Mouse (Mus musculus): ENCODE measurements around the gene Sptbn1. TPM values are rescaled to one million over a fixed set of nuclear protein-coding genes. Genes with fewer than 3 reads are reported as not detected.

The Sptbn1 gene
- total RNA-seq (2021), result 100 to 1,000 TPM; 509 to 527 TPM
- long read RNA-seq, experiment 1, full-length matches to known transcripts, result 8 of 131 reads
- long read RNA-seq, experiment 1, partial matches to known transcripts, result 85 of 131 reads
- long read RNA-seq, experiment 1, other reads (novel, unspliced or antisense), result 38 of 131 reads
- long read RNA-seq, experiment 2, full-length matches to known transcripts, result 8 of 101 reads
- long read RNA-seq, experiment 2, partial matches to known transcripts, result 74 of 101 reads
- long read RNA-seq, experiment 2, other reads (novel, unspliced or antisense), result 19 of 101 reads

DNA sequence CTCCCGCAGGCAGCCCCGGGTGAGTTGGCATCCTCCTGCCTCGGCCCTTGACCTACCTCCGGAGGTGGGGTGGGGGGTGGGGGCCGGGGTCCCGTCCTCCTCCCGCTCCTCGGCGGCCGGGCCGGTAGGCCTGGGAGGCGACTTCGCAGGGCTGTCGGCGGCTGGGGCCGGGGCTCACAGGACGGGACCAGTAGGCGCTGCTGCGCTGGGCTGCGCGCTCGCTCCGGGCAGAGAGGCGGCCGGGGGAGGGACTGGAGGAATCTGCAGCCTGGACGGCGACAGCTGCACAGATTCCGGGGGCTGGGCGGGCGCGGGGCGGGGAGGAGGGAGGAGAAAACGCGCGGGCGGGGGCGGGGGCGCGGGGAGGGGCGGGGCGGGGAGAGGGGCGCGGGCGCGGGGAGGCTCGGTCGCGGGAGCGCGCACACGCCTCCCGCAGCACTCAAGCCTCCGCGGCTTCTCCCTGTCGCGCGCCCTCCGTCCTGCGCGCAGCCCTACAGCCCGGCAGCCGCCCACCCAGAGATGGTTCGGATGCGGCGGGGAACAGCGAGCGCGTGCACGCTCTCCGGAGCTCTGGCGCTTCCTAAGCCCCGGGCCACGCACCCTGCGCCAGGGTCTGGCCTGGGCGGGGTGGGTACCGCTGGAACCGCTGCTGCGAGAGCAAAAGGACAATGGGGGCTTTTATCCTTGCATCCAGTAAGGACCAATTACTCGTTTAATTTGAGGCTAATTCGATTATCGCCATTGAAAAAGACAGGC lies at the start of gene Sptbn1:
Gene Sptbn1, minus strand, starts transcription at position 284 of the 756 bp plus-strand sequence.
- peak; percentile 91 to 93 for DNase-seq
- intact Hi-C loops (cut with DNase I), result loop anchor here (1.0 to 5.0 kb wide), 6 partner anchors 23 to 387 kb away; partner anchors contain the start of gene 4930505A04Rik

DNA sequence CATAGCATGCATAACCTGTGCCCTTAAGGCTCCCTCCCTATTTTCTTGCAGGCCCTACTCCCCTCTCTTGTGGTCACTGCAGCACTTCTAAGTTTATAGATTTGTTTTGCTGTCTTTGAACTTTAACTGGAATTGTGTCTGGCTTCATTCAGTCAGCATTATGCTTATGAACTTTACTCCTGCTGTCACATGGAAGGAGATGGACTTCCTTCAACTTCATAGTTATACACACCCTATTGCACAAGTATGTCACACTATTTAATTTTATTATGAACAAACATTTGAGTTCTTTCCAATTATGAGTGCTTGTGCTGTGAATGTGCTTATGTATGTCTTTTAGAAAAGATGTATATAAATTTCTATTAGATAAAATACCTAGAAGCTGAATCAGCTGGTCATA lies 26.3 kb upstream of the Sptbn1 start:
- DNase-seq, result no peak
- intact Hi-C loops (cut with DNase I), result no loop called here

DNA sequence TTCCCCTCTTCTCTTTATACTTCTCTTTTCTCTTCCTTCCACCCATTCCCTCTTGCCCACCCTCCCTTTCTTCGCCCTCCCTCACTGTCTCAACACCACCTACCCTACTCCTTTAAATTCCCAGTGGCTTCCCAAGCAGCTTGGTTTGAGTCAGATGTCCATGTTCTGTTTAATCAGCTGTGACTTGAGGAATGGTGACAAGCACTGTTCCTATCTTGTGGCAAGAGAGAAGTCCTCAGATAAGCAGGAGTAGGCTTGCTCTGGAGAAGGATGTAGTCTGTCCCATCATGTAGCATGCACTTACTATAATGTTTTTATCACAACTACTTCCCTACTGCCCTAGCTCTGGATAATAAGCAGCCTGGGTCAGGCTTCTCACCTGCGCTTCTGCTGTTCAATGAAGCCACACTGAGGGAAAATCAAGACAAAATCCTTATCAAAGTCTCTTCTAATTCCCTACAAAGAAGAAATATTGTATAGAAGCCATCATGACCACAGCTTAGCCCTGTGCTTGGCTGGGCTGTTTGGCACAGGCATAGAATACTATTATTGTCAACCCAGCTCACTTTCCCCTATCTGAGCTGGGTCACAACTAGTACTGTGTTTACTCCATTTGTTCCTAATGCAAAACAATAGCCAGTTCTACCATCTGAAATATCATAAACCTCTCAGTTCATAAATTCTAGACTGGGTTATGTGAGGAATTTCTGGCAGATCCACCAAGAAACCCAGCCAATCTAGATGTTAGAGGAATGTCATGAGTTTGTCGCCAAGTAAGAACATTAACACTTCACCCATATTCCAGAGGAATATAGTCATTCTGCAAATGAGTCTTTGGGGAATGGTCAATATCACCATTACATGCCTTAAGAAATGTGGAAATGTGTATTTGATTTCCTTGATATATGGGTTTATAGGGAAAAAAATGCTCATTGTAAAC lies 24.5 kb upstream of the Sptbn1 start:
- intact Hi-C loops (cut with DNase I), result no loop called here
- peak in 1 of 2 experiments; percentile 19 for DNase-seq

DNA sequence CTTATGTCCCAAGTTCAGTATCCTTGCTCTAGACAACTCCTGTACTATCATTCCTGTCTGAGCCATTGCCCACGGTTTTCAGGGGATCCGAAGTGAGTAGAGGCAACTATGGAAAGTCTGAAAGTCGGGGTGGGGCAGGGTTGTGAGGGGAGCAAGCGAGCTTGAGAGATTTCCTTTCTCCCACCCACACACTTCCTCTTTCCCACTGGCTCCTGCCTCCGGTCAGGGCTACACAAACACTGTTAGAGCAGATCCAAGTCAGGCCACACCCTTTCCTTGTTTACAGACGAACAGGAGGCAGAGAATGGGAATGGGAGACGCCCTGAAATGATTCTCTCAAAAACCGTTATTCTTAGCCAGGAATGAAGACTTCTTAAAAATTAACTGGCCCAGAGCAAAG lies 23.2 kb upstream of the Sptbn1 start:
- intact Hi-C loops (cut with DNase I), result loop anchor here (1.0 to 2.0 kb wide), 2 partner anchors 24 to 74 kb away; no protein-coding TSS in a partner anchor
- DNase-seq, result peak; percentile 69 to 71

DNA sequence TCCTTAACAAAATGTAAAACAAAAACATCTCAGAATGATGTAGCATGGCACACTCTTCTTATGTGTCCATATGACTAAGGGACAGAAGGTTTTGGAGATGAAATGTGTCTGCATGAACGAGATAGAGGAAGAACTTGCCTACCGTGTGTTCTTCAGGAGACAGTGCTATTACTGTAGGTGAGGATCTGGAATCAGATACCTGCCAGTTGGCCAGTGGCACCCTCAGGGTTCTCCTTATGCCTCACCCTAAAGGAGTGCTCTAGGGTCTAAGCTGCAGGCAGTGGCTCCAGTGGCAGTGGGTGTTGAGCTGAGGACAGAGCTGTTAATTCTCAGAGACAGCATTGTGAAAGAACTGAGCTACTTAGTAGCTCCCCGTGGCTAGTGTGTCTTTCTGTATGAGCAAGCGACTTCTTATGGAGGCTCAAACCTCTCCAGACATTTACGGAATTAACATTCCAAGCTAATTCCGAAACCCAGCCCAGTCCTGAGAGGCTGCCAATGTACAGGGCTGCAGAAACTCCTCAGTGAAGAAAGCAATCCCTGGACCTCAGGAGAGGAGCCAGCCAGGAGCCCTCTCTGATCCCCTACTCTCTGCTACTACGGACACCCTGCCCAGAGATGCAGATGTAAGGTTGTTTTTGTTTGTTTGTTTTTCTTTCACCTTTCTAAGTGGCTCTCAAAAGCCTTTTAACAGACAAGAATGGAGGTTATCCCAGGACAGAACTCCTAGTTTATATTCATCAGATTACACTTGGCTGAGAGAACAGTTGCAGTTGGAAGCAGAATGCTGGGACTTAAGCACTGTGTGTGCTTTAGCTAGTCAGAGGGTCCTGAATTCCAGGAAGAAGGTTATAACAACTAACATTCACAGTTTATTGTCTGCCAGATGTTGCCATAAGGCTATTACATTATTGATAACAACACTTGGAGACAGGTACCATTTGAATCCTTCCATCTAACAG lies 21.8 kb upstream of the Sptbn1 start:
- peak; percentile 43 to 50 for DNase-seq
- intact Hi-C loops (cut with DNase I), result loop anchor here (2.0 kb wide), 1 partner anchor 75 kb away; no protein-coding TSS in a partner anchor

DNA sequence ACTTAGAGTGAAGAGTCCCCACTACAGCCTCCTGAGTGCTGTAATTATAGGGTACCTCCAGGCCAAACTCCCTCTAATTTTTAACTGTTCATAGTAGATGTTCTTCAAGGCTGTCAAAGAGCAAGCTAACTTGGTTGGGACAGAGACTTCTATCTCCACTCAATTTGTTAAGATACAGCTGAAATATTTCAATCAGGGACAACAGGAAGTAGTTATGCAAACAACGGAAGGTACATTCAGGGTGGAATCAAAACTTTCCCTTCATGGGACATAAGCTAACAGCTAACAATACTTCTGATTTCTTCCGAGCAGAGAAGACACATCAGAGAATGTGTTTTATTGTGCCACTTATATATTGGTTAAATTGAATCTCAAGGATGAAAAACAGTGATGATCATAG lies 20.1 kb upstream of the Sptbn1 start:
- intact Hi-C loops (cut with DNase I), result no loop called here
- no peak for DNase-seq

DNA sequence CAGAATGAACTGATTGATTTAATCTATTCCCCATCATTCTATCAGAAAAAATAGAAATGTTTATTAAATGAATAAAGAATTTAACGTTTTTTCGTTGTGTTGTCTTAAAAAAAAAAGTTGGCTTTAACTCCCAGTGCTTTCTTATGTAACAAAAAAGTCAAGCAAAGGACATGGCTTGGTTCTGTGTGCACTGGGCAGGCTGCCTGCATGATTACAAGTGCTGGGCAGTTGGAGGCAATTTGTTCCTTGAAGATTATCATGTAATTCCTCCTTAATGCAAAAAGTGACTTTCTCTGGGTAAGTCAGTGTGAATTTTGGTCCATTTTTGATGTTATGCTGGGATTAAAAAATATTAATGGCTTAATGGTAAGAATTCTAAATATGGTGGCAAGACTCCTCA lies 15.7 kb upstream of the Sptbn1 start:
- intact Hi-C loops (cut with DNase I), result no loop called here
- DNase-seq, result peak; percentile 62 to 68

DNA sequence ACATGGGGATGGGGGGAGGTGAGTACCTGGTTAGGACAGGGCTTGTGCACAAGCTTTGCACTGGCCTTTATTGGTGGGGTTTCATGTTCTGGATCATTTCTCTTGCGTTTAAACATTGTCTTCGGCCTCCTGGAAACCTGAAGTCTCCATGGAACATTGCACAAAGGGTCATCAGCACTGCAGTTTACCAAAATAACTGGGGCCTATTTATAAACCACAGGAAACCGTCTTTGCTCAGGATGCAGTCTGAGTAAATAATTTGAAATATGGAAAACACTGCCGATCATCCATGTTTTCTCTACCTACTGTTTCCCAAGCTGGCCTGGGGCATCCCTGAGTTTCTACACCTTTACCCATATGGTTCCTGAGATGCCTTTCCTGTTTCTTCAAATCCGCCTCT lies 13.1 kb upstream of the Sptbn1 start:
- intact Hi-C loops (cut with DNase I), result no loop called here
- DNase-seq, result no peak

DNA sequence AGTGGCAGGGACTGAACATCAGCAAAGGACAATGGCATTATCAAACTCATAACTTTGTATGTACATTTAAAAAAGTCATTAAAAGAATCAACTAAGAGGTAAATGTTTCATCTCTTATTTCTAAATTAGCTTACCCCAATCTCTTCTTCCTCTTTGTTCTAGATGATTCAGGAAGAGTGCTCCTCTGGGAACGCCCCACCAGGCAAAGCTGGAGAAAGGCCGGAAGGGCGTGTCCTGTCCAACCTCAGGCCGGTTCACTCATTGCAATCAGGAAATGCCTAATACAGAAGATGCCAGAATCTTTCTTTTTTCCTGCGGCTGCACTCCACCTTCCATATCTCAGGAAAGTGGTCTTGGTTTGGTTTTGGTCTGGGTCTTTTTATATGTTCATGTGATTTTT lies 11.3 kb upstream of the Sptbn1 start:
- intact Hi-C loops (cut with DNase I), result no loop called here
- DNase-seq, result peak; percentile 65 to 66

DNA sequence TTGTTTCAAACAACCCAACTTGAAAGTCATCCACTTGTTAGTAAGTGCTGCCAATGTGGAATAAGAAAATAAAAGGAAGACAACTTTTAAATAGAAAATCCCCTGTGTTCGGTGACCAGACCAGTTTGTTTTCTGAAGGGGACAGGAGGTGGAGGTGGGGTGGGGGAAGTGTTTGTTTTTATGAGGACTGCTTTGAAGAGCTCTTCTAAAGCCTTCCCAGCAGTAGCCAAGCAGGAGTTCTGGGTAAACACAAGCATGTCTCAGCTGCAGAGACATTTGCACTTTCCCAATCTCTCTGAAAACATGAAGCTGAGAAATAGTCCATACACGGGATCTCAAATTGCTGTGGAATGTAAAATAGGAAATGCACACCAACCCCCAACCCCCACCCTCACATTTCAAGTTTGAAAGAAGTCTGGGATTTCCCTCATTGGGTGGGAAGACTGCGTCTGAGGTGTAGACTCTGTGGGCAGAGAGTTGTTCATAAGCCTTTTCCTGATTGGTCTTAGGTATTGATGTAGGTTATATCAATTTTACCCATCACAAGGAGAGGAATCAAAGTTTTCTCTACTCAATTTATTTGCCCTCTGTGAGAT lies 7.6 kb upstream of the Sptbn1 start:
- no peak for DNase-seq
- intact Hi-C loops (cut with DNase I), result no loop called here

DNA sequence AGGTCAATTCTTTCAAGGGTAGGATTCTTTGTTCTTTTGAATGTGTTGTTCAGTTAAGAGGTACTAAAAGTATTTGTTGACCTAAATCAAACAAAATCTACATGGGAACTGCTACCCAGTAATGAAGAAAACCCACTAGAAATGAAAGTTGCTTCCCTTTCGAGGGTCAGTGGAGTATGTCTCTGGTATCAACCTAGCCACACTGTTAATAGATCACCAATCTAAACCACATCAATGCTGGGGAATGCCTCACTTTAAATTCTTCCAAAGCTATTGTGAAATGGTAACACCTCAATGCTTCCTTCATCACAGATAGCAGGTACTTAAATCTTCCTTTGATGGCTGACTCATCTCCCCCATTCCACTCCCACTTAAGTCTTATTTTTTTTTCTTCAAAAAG lies 1.5 kb upstream of the Sptbn1 start:
- no peak for DNase-seq
- intact Hi-C loops (cut with DNase I), result loop anchor here (2.0 to 5.0 kb wide), 5 partner anchors 95 to 385 kb away; partner anchors contain the start of gene 4930505A04Rik

DNA sequence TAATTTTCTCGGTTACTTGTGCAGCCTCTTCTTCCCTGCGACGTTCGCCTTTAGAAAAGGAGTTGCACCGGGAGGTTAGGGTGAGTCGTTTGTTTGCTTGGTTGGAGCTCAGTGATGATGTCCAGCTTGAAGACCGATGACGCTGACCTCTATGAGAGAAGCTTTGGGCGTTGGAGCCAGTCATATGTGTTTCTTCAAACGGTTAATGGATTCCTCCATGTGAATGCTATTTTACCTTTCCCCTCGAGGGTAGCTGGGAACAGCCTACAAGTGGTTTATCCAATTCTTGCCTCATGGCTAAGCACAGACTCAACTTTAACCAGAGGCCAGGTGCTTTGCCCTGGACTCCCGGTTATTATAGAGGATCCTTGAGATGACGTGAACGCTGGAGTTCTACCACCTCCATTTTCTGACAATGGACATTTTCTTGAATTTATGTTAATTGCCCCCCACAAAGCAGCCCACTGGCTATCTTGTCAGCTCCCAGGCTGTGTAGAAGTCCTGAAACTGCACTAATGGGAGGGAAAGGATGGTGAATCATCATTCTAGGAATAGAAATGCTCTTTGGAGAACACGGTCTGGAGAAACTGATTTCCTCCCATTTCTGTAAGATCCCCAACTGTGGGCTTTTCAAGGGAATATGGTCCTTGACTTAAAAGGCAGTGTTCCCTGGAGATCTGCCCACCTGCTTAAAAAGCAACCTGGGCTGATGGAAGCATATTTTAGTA lies 837 bp upstream of the Sptbn1 start:
- DNase-seq, result no peak
- intact Hi-C loops (cut with DNase I), result loop anchor here (2.0 to 5.0 kb wide), 5 partner anchors 96 to 386 kb away; partner anchors contain the start of gene 4930505A04Rik

DNA sequence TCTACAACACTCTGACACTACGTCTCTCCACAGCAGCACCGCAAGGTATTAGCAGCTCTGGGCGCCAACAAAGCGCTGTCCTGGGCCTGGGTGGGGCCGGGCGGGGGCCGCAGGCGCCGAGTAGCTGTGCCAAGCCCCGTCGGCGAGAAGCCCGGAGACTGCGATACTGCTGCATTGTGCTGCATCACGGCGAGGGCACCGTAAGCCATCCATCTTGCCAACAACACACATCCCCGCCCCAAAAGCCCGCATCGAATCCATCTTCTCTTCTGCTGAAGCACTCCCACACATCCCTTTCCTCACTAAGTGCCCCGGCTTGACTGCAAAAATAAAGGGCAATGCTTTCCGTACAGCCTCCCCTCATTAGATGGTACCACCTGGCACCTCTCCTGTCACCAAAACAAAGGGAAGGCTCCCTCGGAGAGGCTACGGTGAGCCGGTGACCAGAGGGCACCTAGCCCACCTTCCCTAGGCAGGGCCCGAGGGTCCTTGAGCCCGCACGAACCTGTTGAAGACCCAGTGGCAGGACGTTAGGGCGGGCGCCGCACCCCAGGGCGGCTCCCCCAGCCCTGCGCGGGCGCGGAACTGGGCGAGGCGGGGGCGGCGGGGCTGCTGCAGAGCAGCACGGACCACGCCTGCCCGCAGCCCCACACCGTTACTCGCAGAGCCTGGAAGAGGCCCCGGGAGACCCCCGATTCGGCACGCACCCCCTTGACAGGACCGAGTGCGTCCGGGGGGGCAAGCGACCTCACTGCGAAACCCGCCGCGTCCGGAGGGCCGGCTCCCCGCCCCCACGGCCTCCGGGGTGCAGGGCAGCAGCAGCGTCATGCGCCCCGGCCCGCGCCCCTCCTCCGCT lies 711 bp downstream of the Sptbn1 start:
- intact Hi-C loops (cut with DNase I), result loop anchor here (1.0 to 5.0 kb wide), 4 partner anchors 24 to 205 kb away; partner anchors contain the start of gene 4930505A04Rik
- DNase-seq, result peak; percentile 75

DNA sequence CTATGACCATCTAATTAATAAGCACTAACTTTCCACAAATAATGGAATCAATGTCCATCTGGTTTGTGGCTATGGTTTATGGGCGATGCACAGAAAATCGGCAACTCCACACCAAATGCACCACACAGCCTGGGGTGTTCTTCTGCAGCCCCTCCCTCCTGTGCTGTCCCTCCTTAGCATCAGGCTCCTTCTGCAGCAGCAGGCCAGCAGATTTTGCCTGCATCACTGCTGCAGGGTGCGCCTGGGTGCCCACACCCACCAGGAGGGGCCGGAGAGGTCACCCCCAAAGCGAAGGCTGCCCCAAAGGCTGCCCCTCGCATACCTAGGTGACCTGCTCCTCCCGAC lies 1.3 kb downstream of the Sptbn1 start:
- intact Hi-C loops (cut with DNase I), result loop anchor here (1.0 to 5.0 kb wide), 4 partner anchors 25 to 206 kb away; partner anchors contain the start of gene 4930505A04Rik
- DNase-seq, result no peak

DNA sequence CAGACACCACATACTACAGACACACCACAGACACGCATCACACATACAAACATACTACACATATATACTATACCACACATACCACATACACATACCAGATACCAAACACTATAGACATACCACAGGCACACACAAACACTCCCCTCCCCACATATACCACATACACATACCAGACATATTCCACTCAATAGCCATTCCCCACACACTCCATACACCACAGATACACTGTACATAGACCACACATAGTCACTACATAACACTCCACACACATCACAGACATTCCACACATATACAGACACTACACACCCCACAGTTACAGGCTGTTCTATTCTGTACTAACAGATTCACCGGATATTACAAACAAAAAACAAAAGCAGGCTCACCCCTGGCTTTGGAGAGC lies 2.3 kb downstream of the Sptbn1 start:
- intact Hi-C loops (cut with DNase I), result loop anchor here (5.0 kb wide), 3 partner anchors 108 to 207 kb away; partner anchors contain the start of gene 4930505A04Rik
- DNase-seq, result no peak

DNA sequence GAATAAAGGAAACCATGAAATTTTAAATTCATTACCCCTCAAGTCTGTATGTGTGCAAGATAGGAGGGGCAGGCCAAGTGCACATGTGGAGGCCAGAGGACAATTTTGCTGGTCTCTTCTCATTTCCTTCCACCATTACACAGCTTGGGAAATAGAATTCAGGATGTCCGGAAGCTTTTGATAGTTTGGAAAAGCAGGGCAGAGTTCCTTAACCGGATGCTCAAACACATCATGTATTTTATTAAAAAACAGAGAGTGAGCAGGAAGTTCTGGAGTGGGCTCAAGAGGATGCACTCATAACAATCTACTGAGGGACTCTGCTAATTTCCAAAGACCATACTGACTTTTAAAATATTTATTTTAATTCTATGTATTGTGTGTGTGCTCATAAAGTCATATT lies 4.3 kb downstream of the Sptbn1 start:
- DNase-seq, result no peak
- intact Hi-C loops (cut with DNase I), result no loop called here

DNA sequence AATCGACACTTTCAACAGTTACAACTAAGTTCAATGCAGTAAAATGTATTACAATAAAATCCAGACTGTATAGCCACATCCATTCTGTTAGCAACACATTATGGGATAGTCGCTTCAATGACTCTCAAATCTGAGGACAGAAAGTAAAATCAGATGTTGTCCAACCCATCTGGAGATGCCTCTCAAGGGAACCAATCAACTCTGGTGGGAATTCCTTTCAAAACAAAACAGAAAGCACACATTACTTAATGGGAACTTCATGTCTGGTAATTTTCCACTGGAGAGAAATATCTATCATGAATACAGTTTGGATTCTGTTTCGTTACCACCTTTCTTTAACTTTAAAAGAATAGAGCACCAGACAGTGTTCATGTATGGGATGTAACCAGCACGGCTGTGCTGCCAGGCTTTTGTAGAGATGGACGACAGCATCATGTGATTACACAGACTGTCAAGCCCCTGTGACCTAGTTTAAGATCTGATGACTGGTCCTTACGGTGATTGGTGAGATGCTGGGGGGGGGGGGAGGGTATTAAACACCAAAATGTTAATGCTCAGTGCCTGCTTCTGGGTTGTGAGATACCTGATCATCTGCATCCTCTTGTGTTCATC lies 9.1 kb downstream of the Sptbn1 start:
- intact Hi-C loops (cut with DNase I), result no loop called here
- no peak for DNase-seq
